Mouse (Mus musculus) lung, adult 18-20 months (tissue): ENCODE measurements around the gene Gm8677.
"Not testable (repeated sequence)": the region's sequence is repeated elsewhere in the genome, so short reads cannot be mapped to it uniquely, and the experiment has no call there.

ENCODE experiments used
- DNase-seq, 2 experiments: peaks; one replicate each; pipeline ENCODE4 v3.0.0; 2022; ENCODE audit warnings: mixed read lengths in 2 of 2

Gm8677 gene

GRCm38 (mm10) chr7:22534787-22535186, at the start of gene Gm8677:
Gene Gm8677 (minus strand): TSS chr7:22534887.
- DNase-seq: not testable (repeated sequence)

- not testable (repeated sequence) for DNase-seq
Observed at GRCm38 (mm10) chr7:22565243-22565642, 30.6 kb upstream of the Gm8677 start, which contains the start of gene Gm4201. Gene Gm4201 (minus strand): TSS chr7:22565343.

- not testable (repeated sequence) for DNase-seq
Observed at GRCm38 (mm10) chr7:22522667-22523066, 12.0 kb downstream of the Gm8677 start, which contains the start of gene Vmn1r152. Gene Vmn1r152 (plus strand): TSS chr7:22522967.

- not testable (repeated sequence) for DNase-seq
Observed at GRCm38 (mm10) chr7:22499578-22499977, 35.1 kb downstream of the Gm8677 start, which contains the start of gene Vmn1r151. Gene Vmn1r151 (minus strand): TSS chr7:22499678.
